Mouse (Mus musculus) duodenum, adult 2 months (tissue): ENCODE results near the gene Zfp882. TPM values are rescaled to one million over a fixed set of nuclear protein-coding genes. Genes with fewer than 3 reads are reported as not detected.

Experiments used
- polyA plus RNA-seq: library from polyadenylated mRNA; depleted of rRNA; stranded (reverse); fragments of >200 nt; gene quantifications from 2 replicates; pipeline ENCODE4 v1.2.3, GENCODE M21; 2012; ENCODE audit warnings: low replicate concordance; rRNA removed

Gene Zfp882
- polyA plus RNA-seq, result not detected in 2 replicates

DNA sequence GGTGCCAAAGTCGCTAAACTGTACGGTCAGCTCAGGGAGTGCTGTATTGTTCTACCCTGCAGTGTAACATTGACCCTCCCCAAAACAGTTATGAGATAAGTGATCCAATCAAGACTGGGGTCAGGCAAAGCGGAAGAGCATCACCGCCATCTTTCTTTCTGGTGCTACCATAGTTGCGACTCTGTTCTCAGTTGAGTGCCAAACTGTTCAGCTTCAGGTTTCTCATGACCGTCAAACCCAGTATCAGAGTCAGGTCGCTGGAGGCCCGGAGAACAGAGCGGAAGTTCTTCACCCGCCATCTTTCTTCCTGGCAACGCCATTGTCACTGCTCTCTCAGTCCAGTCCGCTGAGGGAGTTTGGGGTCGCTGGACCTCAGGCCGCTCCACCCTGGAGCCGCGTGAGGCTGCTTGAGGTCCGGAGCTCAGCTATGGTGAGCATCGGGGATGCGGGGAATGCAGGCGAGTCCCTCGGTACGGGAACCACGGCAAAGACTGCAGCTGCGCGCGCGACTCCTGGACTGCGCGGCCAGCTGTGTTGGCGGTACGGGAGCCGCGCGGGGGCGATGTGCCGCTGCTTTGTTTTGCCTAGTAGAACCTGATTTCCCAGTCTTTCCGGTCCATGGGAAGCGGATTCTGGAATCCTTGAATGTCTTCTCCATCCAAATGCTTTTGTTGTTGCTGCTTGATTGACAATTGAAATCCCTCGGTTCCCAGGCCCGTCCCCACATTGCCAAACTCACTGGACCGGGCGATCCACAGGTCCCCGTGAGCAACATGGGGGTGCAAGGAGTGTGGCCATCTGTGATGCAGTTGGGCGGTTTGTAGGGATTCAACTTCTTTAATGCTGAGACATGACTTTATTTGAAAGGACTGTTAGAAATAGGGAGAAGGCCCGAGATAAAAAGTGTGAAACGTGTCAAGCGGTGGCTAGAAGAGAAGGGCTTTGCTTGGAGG lies at the start of gene Zfp882, which contains the start of gene Zfp617:
Zfp882 (plus strand) TSS at position 300 of the 953 bp plus-strand sequence.
Zfp617 (plus strand) TSS at position 327 of the 953 bp plus-strand sequence.

DNA sequence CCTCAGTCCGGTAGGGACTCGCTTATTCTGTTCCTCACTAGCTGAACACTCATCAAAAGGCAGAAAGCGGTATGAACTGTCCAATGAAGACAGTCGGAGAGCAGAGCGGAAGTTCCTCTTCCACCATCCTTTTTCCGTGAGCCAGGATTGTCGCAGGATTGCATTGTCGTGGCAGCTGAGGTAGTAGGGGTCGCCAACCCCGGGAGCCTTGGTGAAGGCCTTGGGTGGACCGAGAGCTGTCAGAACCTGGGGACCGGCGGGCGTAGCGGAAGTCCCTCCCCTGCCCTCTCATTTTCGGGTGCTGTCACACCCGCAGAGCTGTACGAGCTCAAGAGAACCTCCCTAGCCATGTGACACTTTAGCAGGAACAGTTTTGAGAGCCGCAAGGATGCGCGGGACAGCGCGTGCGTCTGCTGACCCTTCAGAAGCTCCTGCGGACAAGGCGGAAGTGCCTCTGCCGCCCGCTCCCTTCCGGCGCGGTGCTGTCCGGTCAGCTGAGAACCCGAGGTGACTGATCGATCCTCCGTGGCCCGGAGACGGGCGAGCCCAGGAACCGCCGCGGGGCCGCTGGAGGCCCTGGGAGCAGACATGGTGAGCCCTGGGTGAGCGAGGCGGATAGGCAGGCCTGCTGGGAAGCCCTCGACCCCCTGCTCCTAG lies 26.7 kb upstream of the Zfp882 start, which contains the start of gene Zfp709:
Zfp709 (plus strand) TSS at position 402 of the 657 bp plus-strand sequence.

DNA sequence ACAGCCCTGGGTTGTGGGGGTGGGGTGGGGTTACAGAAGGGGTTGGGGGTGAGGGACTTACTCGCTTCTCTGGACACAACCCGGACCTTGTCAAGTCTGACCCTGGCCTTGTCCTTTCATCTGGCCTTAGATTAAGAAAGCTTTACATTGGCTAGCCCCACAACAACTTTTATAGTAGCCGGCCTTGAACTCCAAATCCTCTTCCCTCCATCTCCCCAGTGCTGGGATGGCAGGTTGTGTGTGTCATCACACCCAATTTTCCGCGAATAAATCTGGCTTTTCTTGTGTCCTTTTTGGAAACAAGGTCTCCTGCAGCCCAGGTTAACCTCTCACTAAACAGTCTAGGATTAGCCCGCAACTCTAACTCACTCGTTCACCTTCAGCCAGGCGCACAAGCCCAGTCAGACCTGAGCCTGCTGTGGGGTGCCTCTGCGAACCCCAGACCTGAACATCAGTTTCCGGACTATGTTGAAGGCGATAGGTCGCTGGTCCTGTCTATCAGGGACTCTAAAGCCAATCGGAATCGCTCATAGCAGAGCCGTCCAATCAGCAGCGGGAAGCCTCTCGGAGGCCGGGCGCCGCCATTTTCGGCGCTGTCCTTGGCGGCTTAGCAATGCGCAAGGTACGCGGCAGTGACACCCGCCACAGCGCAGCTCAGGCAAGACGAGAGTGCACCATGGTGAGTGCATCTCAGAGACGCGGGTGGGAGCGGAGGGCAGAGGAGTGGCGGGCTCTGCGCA lies 42.2 kb downstream of the Zfp882 start, which contains the start of gene Zfp961:
Zfp961 (plus strand) TSS at position 557 of the 740 bp plus-strand sequence.

Other genes starting within 250 kb of the Zfp882 start
- gene Unc13a, start 236.9 kb upstream of the Zfp882 start, polyA plus RNA-seq, result 0.39 and 1.9 TPM in 2 replicates
- gene Jak3, start 232.3 kb upstream of the Zfp882 start, polyA plus RNA-seq, result 14.8 and 17.5 TPM in 2 replicates
- 24.2 and 26.5 TPM in 2 replicates for gene Insl3, start 219.4 kb upstream of the Zfp882 start, polyA plus RNA-seq
- gene B3gnt3, start 206.8 kb upstream of the Zfp882 start, polyA plus RNA-seq, result 227 and 269 TPM in 2 replicates
- gene Fcho1, start 182.9 kb upstream of the Zfp882 start, polyA plus RNA-seq, result 19.4 and 23.2 TPM in 2 replicates
- gene Zfp709, start 26.6 kb upstream of the Zfp882 start, polyA plus RNA-seq, result 0.02 and 0.04 TPM in 2 replicates
- gene Zfp617, start within 50 bp of the Zfp882 start, polyA plus RNA-seq, result 0.27 and 0.54 TPM in 2 replicates
- 1.2 and 1.4 TPM in 2 replicates for gene Zfp961, start 42.4 kb downstream of the Zfp882 start, polyA plus RNA-seq
- 7.6 and 16.6 TPM in 2 replicates for gene Cyp4f18, start 101.0 kb downstream of the Zfp882 start, polyA plus RNA-seq
- not detected in 2 replicates for gene Olfr372, start 132.6 kb downstream of the Zfp882 start, polyA plus RNA-seq
- gene Olfr373, start 174.6 kb downstream of the Zfp882 start, polyA plus RNA-seq, result not detected in 2 replicates
- not detected in 2 replicates for gene Olfr374, start 198.4 kb downstream of the Zfp882 start, polyA plus RNA-seq
- gene Tpm4, start 226.4 kb downstream of the Zfp882 start, polyA plus RNA-seq, result 13.1 and 18.1 TPM in 2 replicates